8 mouse cellular contexts compared by ENCODE assay signal in genomic region chr7:35753319-35754032, GRCm38 (mm10). TPM values are rescaled to one million over a fixed set of nuclear protein-coding genes. Genes with fewer than 3 reads are reported as not detected.
DNase-seq lines count a peak whose midpoint lies in the region; ATAC-seq and TF ChIP-seq lines count a peak whose summit lies in the region.

No protein-coding gene starts in this region.

- H3K27ac ChIP-seq in cerebellum, adult 2 months (ENCODE audit: insufficient read depth, low read length), result no peak overlapping the region
- H3K27ac ChIP-seq in lung, embryonic 15.5 days, result no peak overlapping the region
- H3K27ac ChIP-seq in forebrain, embryonic 16.5 days (ENCODE audit: low read length), result no peak overlapping the region
- no peak overlapping the region for H3K27ac ChIP-seq in limb, embryonic 13.5 days

- H3K4me3 ChIP-seq in cerebellum, adult 2 months (replicated peaks; ENCODE audit: insufficient read depth, low read depth, low read length), result peak overlapping the region; percentile 82
- peak overlapping the region; percentile 85 for H3K4me3 ChIP-seq in lung, embryonic 15.5 days
- H3K4me3 ChIP-seq in forebrain, embryonic 16.5 days (replicated peaks; ENCODE audit: low read length), result peak overlapping the region; percentile 86
- H3K4me3 ChIP-seq in limb, embryonic 13.5 days, result peak overlapping the region; percentile 93

- no peak for TF ChIP-seq POLR2A in cerebellum, adult 2 months (IDR thresholded peaks at IDR 0.05; ENCODE audit: borderline replicate concordance, insufficient read depth, low read length)

- TF ChIP-seq CTCF in cerebellum, adult 2 months (IDR thresholded peaks at IDR 0.05; ENCODE audit: borderline replicate concordance, insufficient read depth, low read depth, low read length), result no peak

- ATAC-seq in lung, embryonic 15.5 days (ENCODE audit: borderline replicate concordance, extremely low read depth, low FRiP score, low TSS enrichment), result peak; percentile 15; the same call in 1 of the 2 replicates
- peak; percentile 16; the same call in 1 of the 2 replicates for ATAC-seq in forebrain, embryonic 16.5 days
- no peak for ATAC-seq in limb, embryonic 13.5 days (ENCODE audit: low FRiP score, low read depth)

- peak overlapping the region; percentile 63 for H3K9ac ChIP-seq in lung, embryonic 15.5 days
- H3K9ac ChIP-seq in forebrain, embryonic 16.5 days (replicated peaks; ENCODE audit: low read depth, low read length), result peak overlapping the region; percentile 82
- peak overlapping the region; percentile 78 for H3K9ac ChIP-seq in limb, embryonic 13.5 days

- DNase-seq in cerebellum, adult 2 months, result peak in 1 of 2 experiments; percentile 11
- no peak for DNase-seq in cerebellum, adult 11 months
- DNase-seq in lung, postnatal 25 days (ENCODE audit: low spot score), result no peak
- DNase-seq in right cerebral cortex, postnatal 10 days (ENCODE audit: low spot score in 2 of 2), result peak; percentile 48 to 52
- DNase-seq in cerebellum, postnatal 4 days (ENCODE audit: low spot score in 2 of 2), result no peak

- 4% methylated on average over 15 of the region's 15 CpGs for WGBS in cerebellum, adult 2 months
- WGBS in lung, embryonic 15.5 days, result 3% methylated on average over 15 of the region's 15 CpGs
- WGBS in forebrain, embryonic 16.5 days, result 1% methylated on average over 15 of the region's 15 CpGs
- 5% methylated on average over 15 of the region's 15 CpGs for WGBS in limb, embryonic 13.5 days

- H3K4me2 ChIP-seq in lung, embryonic 15.5 days, result peak overlapping the region; percentile 87
- H3K4me2 ChIP-seq in forebrain, embryonic 16.5 days (ENCODE audit: low read length), result peak overlapping the region; percentile 97
- peak overlapping the region; percentile 93 for H3K4me2 ChIP-seq in limb, embryonic 13.5 days (replicated peaks)

- 0 out of 2 replicates have a peak, but pooled peaks cover 2% of the 10 kb centered on the region for H3K4me1 ChIP-seq in cerebellum, adult 2 months (ENCODE audit: control insufficient read depth, insufficient read depth, low read length)
- H3K4me1 ChIP-seq in lung, embryonic 15.5 days, result peaks cover 11% of the 10 kb centered on the region
- H3K4me1 ChIP-seq in forebrain, embryonic 16.5 days (replicated peaks; ENCODE audit: control insufficient read depth, insufficient read depth, low read length), result peaks cover 17% of the 10 kb centered on the region
- peaks cover 14% of the 10 kb centered on the region for H3K4me1 ChIP-seq in limb, embryonic 13.5 days

- H3K36me3 ChIP-seq in lung, embryonic 15.5 days, result peaks cover 14% of the 10 kb centered on the region
- H3K36me3 ChIP-seq in forebrain, embryonic 16.5 days (ENCODE audit: control insufficient read depth, insufficient read depth), result peaks cover 17% of the 10 kb centered on the region
- H3K36me3 ChIP-seq in limb, embryonic 13.5 days, result peaks cover 32% of the 10 kb centered on the region

- no peaks in the 10 kb centered on the region for H3K27me3 ChIP-seq in cerebellum, adult 2 months (ENCODE audit: control insufficient read depth, insufficient read depth, low read length)
- H3K27me3 ChIP-seq in lung, embryonic 15.5 days, result no peaks in the 10 kb centered on the region
- H3K27me3 ChIP-seq in forebrain, embryonic 16.5 days (replicated peaks; ENCODE audit: control insufficient read depth, insufficient read depth, low read length), result no peaks in the 10 kb centered on the region
- no peaks in the 10 kb centered on the region for H3K27me3 ChIP-seq in limb, embryonic 13.5 days

- H3K9me3 ChIP-seq in lung, embryonic 15.5 days, result no peaks in the 10 kb centered on the region
- no peaks in the 10 kb centered on the region for H3K9me3 ChIP-seq in forebrain, embryonic 16.5 days (ENCODE audit: control insufficient read depth, low read length)
- H3K9me3 ChIP-seq in limb, embryonic 13.5 days, result no peaks in the 10 kb centered on the region

RNA-seq across cellular contexts. Expression of gene Dpy19l3, which starts 0.8 kb away (rescaled TPM):
- 25.5 TPM in 2 replicates for polyA plus RNA-seq in cerebellum, adult 2 months (2012; rRNA removed)
- polyA plus RNA-seq in lung, embryonic 15.5 days (2015; fragmentation: Nextera tagmentation; extraction: Ambion mirVana), result 33.1 and 34.6 TPM in 2 replicates
- 45.0 and 56.0 TPM in 2 replicates for polyA plus RNA-seq in forebrain, embryonic 16.5 days (2015; fragmentation: Nextera tagmentation; extraction: Ambion mirVana)
- polyA plus RNA-seq in limb, embryonic 13.5 days (2015; fragmentation: Nextera tagmentation; extraction: Ambion mirVana), result 36.5 and 44.6 TPM in 2 replicates

RNA-seq across cellular contexts. Expression of gene Zfp507, which starts 49.3 kb away (rescaled TPM):
- 13.9 and 14.6 TPM in 2 replicates for polyA plus RNA-seq in cerebellum, adult 2 months (2012; rRNA removed)
- polyA plus RNA-seq in lung, embryonic 15.5 days (2015; fragmentation: Nextera tagmentation; extraction: Ambion mirVana), result 20.4 and 20.7 TPM in 2 replicates
- polyA plus RNA-seq in forebrain, embryonic 16.5 days (2015; fragmentation: Nextera tagmentation; extraction: Ambion mirVana), result 18.5 and 18.8 TPM in 2 replicates
- 20.8 and 22.5 TPM in 2 replicates for polyA plus RNA-seq in limb, embryonic 13.5 days (2015; fragmentation: Nextera tagmentation; extraction: Ambion mirVana)

Comparison
In these comparisons a context has a peak if more than half of its experiments do, and no peak if none do; other contexts are left out.
1. DNase-seq: peak in right cerebral cortex, postnatal 10 days (2 of 2); none in cerebellum, adult 11 months (single experiment), lung, postnatal 25 days (single experiment) and cerebellum, postnatal 4 days (0 of 2).
2. Peak in every context shown above with its lines, with median percentiles within 50 percentile points of each other: H3K4me3 ChIP-seq, H3K4me2 ChIP-seq and H3K9ac ChIP-seq.